Mouse (Mus musculus): ENCODE results near the gene Dnm3. TPM values are rescaled to one million over a fixed set of nuclear protein-coding genes. Genes with fewer than 3 reads are reported as not detected.

Gene Dnm3
- polyA plus RNA-seq, 1 experiment from 2014 or later, result 1.5 TPM

- no peaks in the 10 kb centered on the region for H3K27me3 ChIP-seq (ENCODE audit: control insufficient read depth, insufficient read depth, low read length)
- peaks cover 14% of the 10 kb centered on the region for H3K4me1 ChIP-seq (ENCODE audit: control insufficient read depth, insufficient read depth, low read length)
- H3K4me3 ChIP-seq (ENCODE audit: low read depth, low read length), result no peak overlapping the region
- 64% methylated on average over 7 of the region's 7 CpGs for whole genome bisulfite sequencing (ENCODE audit: insufficient replicate concordance)
- ATAC-seq (replicated peaks; ENCODE audit: insufficient number of reproducible peaks, low FRiP score, low TSS enrichment), result no peak
- no peak overlapping the region for H3K27ac ChIP-seq (ENCODE audit: low read depth, low read length)
- no peak overlapping the region for H3K9ac ChIP-seq (ENCODE audit: low read depth, low read length)
- no peak overlapping the region for H3K4me2 ChIP-seq
- no peaks in the 10 kb centered on the region for H3K9me3 ChIP-seq (replicated peaks; ENCODE audit: control insufficient read depth, low read length)
- no peaks in the 10 kb centered on the region for H3K36me3 ChIP-seq (ENCODE audit: control insufficient read depth, insufficient read depth, low read length)
Measured at GRCm38 (mm10) chr1:162180451-162180850, 297.4 kb downstream of the Dnm3 start.

GRCm38 (mm10) chr1:162179401-162179800 lies 298.4 kb downstream of the Dnm3 start:
- Histone ChIP-seq H3K4me1 (ENCODE audit: control insufficient read depth, insufficient read depth, low read length) (peaks cover 11% of the 10 kb centered on the region), H3K4me3 (ENCODE audit: low read depth, low read length) (no peak overlapping the region), H3K9me3 (replicated peaks; ENCODE audit: control insufficient read depth, low read length) (no peaks in the 10 kb centered on the region), H3K27me3 (ENCODE audit: control insufficient read depth, insufficient read depth, low read length) (no peaks in the 10 kb centered on the region), H3K4me2 (no peak overlapping the region), H3K27ac (ENCODE audit: low read depth, low read length) (no peak overlapping the region), H3K36me3 (ENCODE audit: control insufficient read depth, insufficient read depth, low read length) (no peaks in the 10 kb centered on the region), H3K9ac (ENCODE audit: low read depth, low read length) (no peak overlapping the region)
- ATAC-seq (replicated peaks; ENCODE audit: insufficient number of reproducible peaks, low FRiP score, low TSS enrichment), result no peak
- WGBS (ENCODE audit: insufficient replicate concordance), result 78% methylated on average over 4 of the region's 4 CpGs

- no peak overlapping the region for H3K4me2 ChIP-seq
- WGBS (ENCODE audit: insufficient replicate concordance), result 57% methylated on average over 6 of the region's 6 CpGs
- no peaks in the 10 kb centered on the region for H3K27me3 ChIP-seq (ENCODE audit: control insufficient read depth, insufficient read depth, low read length)
- ATAC-seq (replicated peaks; ENCODE audit: insufficient number of reproducible peaks, low FRiP score, low TSS enrichment), result no peak
- no peaks in the 10 kb centered on the region for H3K36me3 ChIP-seq (ENCODE audit: control insufficient read depth, insufficient read depth, low read length)
- H3K4me1 ChIP-seq (ENCODE audit: control insufficient read depth, insufficient read depth, low read length), result no peaks in the 10 kb centered on the region
- H3K27ac ChIP-seq (ENCODE audit: low read depth, low read length), result no peak overlapping the region
- H3K4me3 ChIP-seq (ENCODE audit: low read depth, low read length), result no peak overlapping the region
- H3K9ac ChIP-seq (ENCODE audit: low read depth, low read length), result no peak overlapping the region
- H3K9me3 ChIP-seq (replicated peaks; ENCODE audit: control insufficient read depth, low read length), result no peaks in the 10 kb centered on the region
Measured at GRCm38 (mm10) chr1:162172806-162173205, 305.0 kb downstream of the Dnm3 start.

DNA sequence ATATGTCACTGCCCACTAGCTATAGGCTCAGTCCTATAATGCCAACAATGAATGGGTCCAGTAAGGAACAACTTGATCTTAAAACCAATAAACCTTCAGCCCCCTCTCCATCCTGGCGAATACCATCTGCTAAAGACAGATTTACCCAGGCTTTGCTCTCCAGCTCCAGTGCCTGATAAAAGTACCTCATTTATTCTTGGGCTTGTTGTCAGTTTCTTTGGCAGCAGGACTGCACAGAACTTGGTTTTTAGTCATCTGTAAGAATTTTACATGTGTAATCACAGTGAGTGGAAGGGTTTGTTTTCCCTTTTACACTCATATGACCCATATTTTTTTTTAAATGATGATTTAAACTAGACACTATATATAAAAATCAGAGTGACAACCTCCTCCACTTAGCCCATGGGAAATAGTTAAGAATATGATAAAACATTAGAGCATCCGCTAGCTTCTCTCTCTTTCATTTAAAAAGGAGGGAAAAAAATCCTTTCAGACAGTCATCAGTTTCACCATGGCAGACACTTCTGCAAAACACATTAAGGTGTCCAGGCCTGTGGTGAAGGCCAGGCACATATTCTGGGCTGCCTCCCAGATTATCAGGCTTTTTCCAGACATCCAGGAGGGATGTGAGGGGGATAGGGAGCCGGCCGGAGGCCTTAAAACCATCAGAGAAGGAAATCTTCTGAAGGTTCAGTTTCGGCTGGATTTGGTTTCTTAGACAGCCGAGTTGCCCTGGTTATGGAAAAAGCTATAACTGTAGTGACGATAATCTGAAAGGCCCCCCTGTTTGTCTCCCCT lies 313.9 kb downstream of the Dnm3 start:
- Histone ChIP-seq H3K36me3 (ENCODE audit: control insufficient read depth, insufficient read depth, low read length) (no peaks in the 10 kb centered on the region), H3K27me3 (ENCODE audit: control insufficient read depth, insufficient read depth, low read length) (no peaks in the 10 kb centered on the region), H3K4me3 (ENCODE audit: low read depth, low read length) (no peak overlapping the region), H3K4me1 (ENCODE audit: control insufficient read depth, insufficient read depth, low read length) (no peaks in the 10 kb centered on the region), H3K27ac (ENCODE audit: low read depth, low read length) (no peak overlapping the region), H3K4me2 (no peak overlapping the region), H3K9ac (ENCODE audit: low read depth, low read length) (no peak overlapping the region), H3K9me3 (replicated peaks; ENCODE audit: control insufficient read depth, low read length) (no peaks in the 10 kb centered on the region)
- WGBS (ENCODE audit: insufficient replicate concordance), result 60% methylated on average over 7 of the region's 7 CpGs
- ATAC-seq (replicated peaks; ENCODE audit: insufficient number of reproducible peaks, low FRiP score, low TSS enrichment), result no peak

GRCm38 (mm10) chr1:162162677-162163076 lies 315.2 kb downstream of the Dnm3 start:
- no peaks in the 10 kb centered on the region for H3K27me3 ChIP-seq (ENCODE audit: control insufficient read depth, insufficient read depth, low read length)
- no peaks in the 10 kb centered on the region for H3K36me3 ChIP-seq (ENCODE audit: control insufficient read depth, insufficient read depth, low read length)
- ATAC-seq (replicated peaks; ENCODE audit: insufficient number of reproducible peaks, low FRiP score, low TSS enrichment), result no peak
- H3K4me2 ChIP-seq, result no peak overlapping the region
- H3K4me1 ChIP-seq (ENCODE audit: control insufficient read depth, insufficient read depth, low read length), result no peaks in the 10 kb centered on the region
- no peak overlapping the region for H3K27ac ChIP-seq (ENCODE audit: low read depth, low read length)
- H3K9ac ChIP-seq (ENCODE audit: low read depth, low read length), result no peak overlapping the region
- no peaks in the 10 kb centered on the region for H3K9me3 ChIP-seq (replicated peaks; ENCODE audit: control insufficient read depth, low read length)
- H3K4me3 ChIP-seq (ENCODE audit: low read depth, low read length), result no peak overlapping the region
- 82% methylated on average over 7 of the region's 7 CpGs for WGBS (ENCODE audit: insufficient replicate concordance)

- Histone ChIP-seq H3K4me2 (no peak overlapping the region), H3K27ac (ENCODE audit: low read depth, low read length) (no peak overlapping the region), H3K36me3 (ENCODE audit: control insufficient read depth, insufficient read depth, low read length) (no peaks in the 10 kb centered on the region), H3K9me3 (replicated peaks; ENCODE audit: control insufficient read depth, low read length) (no peaks in the 10 kb centered on the region), H3K4me1 (ENCODE audit: control insufficient read depth, insufficient read depth, low read length) (no peaks in the 10 kb centered on the region), H3K27me3 (ENCODE audit: control insufficient read depth, insufficient read depth, low read length) (no peaks in the 10 kb centered on the region), H3K4me3 (ENCODE audit: low read depth, low read length) (no peak overlapping the region), H3K9ac (ENCODE audit: low read depth, low read length) (no peak overlapping the region)
- ATAC-seq (replicated peaks; ENCODE audit: insufficient number of reproducible peaks, low FRiP score, low TSS enrichment), result no peak
- WGBS (ENCODE audit: insufficient replicate concordance), result 66% methylated on average over 5 of the region's 5 CpGs
Measured at GRCm38 (mm10) chr1:162162249-162162648, 315.6 kb downstream of the Dnm3 start.

GRCm38 (mm10) chr1:162160718-162161117 lies 317.1 kb downstream of the Dnm3 start:
- Histone ChIP-seq H3K36me3 (ENCODE audit: control insufficient read depth, insufficient read depth, low read length) (no peaks in the 10 kb centered on the region), H3K27me3 (ENCODE audit: control insufficient read depth, insufficient read depth, low read length) (no peaks in the 10 kb centered on the region), H3K4me2 (no peak overlapping the region), H3K4me3 (ENCODE audit: low read depth, low read length) (no peak overlapping the region), H3K27ac (ENCODE audit: low read depth, low read length) (no peak overlapping the region), H3K4me1 (ENCODE audit: control insufficient read depth, insufficient read depth, low read length) (no peaks in the 10 kb centered on the region), H3K9ac (ENCODE audit: low read depth, low read length) (no peak overlapping the region), H3K9me3 (replicated peaks; ENCODE audit: control insufficient read depth, low read length) (no peaks in the 10 kb centered on the region)
- no peak for ATAC-seq (replicated peaks; ENCODE audit: insufficient number of reproducible peaks, low FRiP score, low TSS enrichment)
- 43% methylated on average over 1 of the region's 1 CpGs for WGBS (ENCODE audit: insufficient replicate concordance)

DNA sequence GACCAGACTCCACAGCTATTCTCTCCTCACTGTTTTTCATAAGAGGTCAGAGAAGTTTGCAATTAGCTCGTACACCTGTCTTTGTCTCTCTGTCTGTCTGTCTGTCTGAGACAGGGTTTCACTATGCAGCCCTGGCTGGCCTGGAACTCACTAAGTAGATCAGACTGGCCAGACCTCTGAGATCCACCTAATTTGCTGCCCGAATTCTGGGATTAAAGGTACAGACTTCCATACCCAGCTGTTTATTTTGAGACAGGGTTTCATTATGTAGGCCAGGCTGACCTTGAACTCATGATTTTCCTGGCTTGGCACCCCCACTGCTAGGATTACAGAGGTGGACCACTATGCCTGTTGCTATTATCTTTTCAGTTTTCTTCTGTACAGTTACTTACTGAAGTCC lies 319.3 kb downstream of the Dnm3 start:
- Histone ChIP-seq H3K4me1 (ENCODE audit: control insufficient read depth, insufficient read depth, low read length) (no peaks in the 10 kb centered on the region), H3K4me3 (ENCODE audit: low read depth, low read length) (no peak overlapping the region), H3K4me2 (no peak overlapping the region), H3K27ac (ENCODE audit: low read depth, low read length) (no peak overlapping the region), H3K27me3 (ENCODE audit: control insufficient read depth, insufficient read depth, low read length) (no peaks in the 10 kb centered on the region), H3K36me3 (ENCODE audit: control insufficient read depth, insufficient read depth, low read length) (no peaks in the 10 kb centered on the region), H3K9ac (ENCODE audit: low read depth, low read length) (no peak overlapping the region), H3K9me3 (replicated peaks; ENCODE audit: control insufficient read depth, low read length) (no peaks in the 10 kb centered on the region)
- ATAC-seq (replicated peaks; ENCODE audit: insufficient number of reproducible peaks, low FRiP score, low TSS enrichment), result no peak
- 73% methylated on average over 2 of the region's 2 CpGs for WGBS (ENCODE audit: insufficient replicate concordance)

DNA sequence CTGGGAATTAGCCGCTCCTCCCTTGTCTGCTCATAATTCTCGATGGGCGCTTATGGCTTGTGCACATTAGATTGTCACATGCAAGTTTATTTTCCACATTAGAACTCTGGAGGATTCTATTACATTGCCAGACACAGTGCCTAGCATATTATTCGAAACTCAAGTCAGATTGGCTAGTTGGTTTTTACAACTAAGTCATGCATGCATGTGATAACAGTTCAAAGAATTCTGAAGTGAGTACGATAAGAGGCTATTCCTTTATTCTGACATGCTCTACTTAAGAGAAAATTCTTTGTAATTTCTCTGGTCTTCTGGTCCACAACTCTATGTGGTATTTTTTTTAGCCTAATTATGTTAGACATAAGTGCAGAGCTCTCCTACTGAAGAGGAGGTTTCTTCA lies 320.2 kb downstream of the Dnm3 start:
- H3K4me2 ChIP-seq, result no peak overlapping the region
- H3K4me1 ChIP-seq (ENCODE audit: control insufficient read depth, insufficient read depth, low read length), result no peaks in the 10 kb centered on the region
- H3K9me3 ChIP-seq (replicated peaks; ENCODE audit: control insufficient read depth, low read length), result no peaks in the 10 kb centered on the region
- 81% methylated on average over 5 of the region's 5 CpGs for WGBS (ENCODE audit: insufficient replicate concordance)
- no peaks in the 10 kb centered on the region for H3K36me3 ChIP-seq (ENCODE audit: control insufficient read depth, insufficient read depth, low read length)
- H3K27me3 ChIP-seq (ENCODE audit: control insufficient read depth, insufficient read depth, low read length), result no peaks in the 10 kb centered on the region
- ATAC-seq (replicated peaks; ENCODE audit: insufficient number of reproducible peaks, low FRiP score, low TSS enrichment), result no peak
- no peak overlapping the region for H3K9ac ChIP-seq (ENCODE audit: low read depth, low read length)
- no peak overlapping the region for H3K4me3 ChIP-seq (ENCODE audit: low read depth, low read length)
- H3K27ac ChIP-seq (ENCODE audit: low read depth, low read length), result no peak overlapping the region

All from heart, embryonic 11.5 days (tissue).